Mouse (Mus musculus) heart, adult 2 months (tissue): ENCODE measurements at regions not wholly inside any gene's neighbourhood (a gene's known extent, or its start where the extent isn't known, plus 50 kb on each side); places are given as distances from the start of the nearest gene placed in this dataset.

Experiments used
- CTCF ChIP-seq: fragments of 200-600 bp; IDR thresholded peaks from 2 replicates; pipeline ENCODE4 v1.8.1; 2022; ENCODE audit warnings: antibody characterized with exemption, mild to moderate bottlenecking, moderate library complexity
- EP300 ChIP-seq: fragments of 200-500 bp; IDR thresholded peaks from 2 replicates; pipeline ENCODE4 v1.6.1; 2011; ENCODE audit warnings: low read depth, low read length, control low read depth; ENCODE audit not compliant: insufficient read depth

DNA sequence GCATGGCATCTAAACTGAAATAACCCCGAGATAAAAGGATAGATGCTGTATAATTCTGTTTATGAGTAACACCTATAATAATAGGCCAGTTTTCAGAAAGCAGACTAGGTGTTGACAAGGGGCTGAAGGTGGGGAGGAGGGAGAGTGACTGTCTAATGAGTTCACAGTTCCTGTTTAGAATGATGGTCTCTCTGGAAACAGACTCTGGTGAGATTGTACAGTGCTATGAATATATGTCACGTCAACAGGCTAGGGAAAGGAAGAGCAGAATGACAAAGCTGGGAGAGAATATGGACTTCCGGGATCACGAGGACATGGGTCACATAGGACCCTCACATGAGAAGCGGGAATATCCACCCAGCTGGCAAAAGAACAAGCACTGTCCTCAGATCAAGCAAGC, 85.9 kb downstream of the Rpl36a-ps1 start:
- no peak for TF ChIP-seq EP300
- TF ChIP-seq CTCF: no peak
